Mouse (Mus musculus) bone marrow macrophage, adult 2 months (primary cell): ENCODE measurements around the gene Birc6.

Source experiments
- CTCF ChIP-seq: IDR thresholded peaks from 2 replicates; pipeline ENCODE4 v1.5.1; 2012; ENCODE audit warnings: low read depth, mild to moderate bottlenecking, low read length, moderate library complexity
- POLR2A ChIP-seq: IDR thresholded peaks from 2 replicates; pipeline ENCODE4 v1.6.1; 2012; ENCODE audit warnings: mild to moderate bottlenecking, low read depth, low read length, borderline replicate concordance

DNA sequence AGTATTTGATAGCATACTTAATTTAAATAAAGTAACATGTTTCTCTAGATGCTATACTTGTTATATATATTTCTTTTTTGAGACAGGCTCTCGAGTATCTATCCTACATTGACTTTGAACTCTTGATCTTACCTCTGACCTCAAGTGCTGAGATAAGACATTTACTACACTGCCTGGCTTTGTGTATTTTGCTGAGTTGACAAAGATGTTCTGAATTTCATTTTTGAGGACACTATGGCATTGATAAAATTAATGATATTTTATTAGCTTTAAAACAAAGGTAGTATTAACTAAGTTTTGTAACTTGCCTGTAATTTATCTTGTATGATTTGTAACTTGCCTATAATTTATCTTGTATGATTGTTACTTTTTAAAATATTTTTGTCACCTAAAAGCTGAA is 41.1 kb downstream of the Birc6 start:
- TF ChIP-seq CTCF, result no peak
- TF ChIP-seq POLR2A, result no peak
